Mouse (Mus musculus) monocyte, adult 2 months (primary cell): ENCODE results near the gene Rfc3.
A peak's percentile ranks its signal among the peaks of the same experiment; 100 is the strongest.
"Not testable (repeated sequence)": the region's sequence is repeated elsewhere in the genome, so short reads cannot be mapped to it uniquely, and the experiment has no call there.

Experiments
- DNase-seq, 2 experiments: peaks; one replicate each; pipeline ENCODE4 v3.0.0; 2022; ENCODE audit warnings: low spot score in 2 of 2, low read depth in 1 of 2

Gene Rfc3

DNA sequence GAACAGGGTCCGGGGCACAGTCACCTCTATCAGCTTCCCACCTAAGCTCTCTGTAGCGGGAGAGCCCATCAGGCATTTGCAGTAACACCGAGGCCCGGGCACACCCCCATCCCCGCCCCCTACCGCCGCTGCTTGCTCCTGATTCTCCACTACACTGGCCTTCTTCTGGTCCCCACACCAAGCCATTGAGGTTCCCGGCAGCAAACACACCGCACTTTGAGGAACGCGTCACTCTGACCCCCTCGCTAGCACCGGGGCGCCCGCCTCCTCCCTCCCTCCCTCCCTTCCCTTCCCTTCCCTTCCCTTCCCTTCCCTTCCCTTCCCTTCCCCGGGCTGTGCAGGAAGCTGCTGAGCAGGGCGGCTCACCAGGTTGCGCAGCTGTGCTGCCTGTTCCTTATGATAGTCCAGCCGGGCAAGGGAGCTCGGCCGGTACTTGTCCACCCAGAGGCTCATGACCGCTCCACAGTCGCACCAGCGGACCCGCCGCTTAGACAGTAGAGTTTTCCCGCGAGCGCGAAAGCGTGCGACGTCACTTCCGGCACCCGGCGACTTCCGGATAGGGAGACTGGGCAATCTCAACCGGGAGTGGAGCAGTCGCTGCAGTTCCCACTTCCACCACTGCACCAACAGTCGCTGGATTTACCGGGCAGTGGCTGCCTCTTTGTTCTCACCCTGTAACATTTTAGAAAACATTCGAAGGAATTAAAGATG, at the start of gene Rfc3:
Rfc3 (minus strand) TSS at position 543 of the 711 bp plus-strand sequence.
- DNase-seq, result peak; percentile 86 to 92

DNA sequence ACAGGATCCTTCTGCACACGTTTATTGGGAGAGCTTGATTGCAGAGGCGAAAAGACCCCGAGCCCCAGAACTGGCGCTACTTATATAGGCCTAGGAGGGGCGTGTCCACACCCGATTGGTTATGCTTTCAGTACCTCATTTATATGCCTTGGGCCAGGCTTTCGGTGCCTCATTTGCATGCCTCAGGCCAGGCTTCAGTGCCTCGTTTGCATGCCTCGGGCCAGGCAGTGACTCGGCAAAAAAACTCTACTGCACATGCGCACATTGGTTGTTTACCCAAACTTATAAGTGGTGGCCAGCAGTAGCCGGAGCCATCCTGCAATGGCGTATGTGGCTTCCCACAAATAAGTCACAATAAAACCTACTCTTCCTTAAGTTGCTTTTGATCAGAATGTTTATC, 42.6 kb upstream of the Rfc3 start:
- not testable (repeated sequence) for DNase-seq

DNA sequence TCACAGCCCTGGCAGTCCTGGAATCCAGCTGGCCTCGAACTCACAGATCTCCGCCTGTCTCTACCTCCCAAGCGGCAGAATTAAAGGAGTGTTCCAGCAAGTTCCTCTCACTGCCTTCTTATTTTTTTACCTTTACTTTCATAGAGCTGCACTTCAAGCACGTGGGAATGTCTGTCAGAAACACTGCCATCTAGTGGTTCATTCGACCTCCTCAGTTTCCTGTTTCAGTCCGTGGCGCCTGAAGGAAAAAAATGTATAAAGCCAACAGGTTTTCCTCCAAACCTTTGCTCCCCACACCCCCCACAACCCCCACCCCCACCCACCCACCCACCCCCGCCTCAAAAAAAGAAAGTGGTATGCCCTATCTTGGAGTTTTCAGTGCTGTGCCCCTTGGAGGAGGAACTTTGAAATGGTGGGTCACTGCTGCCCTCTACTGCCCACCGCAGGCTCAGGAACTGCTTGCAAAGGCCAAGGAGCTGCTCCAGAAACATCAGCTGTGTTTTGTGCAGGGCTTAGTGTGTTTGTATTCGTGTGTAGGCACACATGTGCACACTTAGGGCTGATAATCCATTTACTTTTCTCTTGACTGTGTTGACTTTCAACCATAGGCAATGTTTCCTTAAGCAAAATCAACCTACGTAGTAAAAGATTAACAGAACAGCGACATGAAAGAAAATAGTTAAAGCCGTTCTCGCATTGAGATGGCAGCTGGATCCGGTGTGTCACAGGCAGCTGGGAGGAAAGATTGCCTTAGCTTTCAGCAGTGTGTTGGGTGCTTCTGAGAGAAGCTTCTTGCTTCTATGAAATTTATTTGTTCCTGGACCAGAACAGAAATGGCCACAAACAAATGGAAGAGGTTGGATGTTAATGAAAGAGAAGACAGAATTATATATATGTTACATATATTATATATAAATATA, 35.8 kb upstream of the Rfc3 start:
- peak in 1 of 2 experiments; percentile 51 for DNase-seq

DNA sequence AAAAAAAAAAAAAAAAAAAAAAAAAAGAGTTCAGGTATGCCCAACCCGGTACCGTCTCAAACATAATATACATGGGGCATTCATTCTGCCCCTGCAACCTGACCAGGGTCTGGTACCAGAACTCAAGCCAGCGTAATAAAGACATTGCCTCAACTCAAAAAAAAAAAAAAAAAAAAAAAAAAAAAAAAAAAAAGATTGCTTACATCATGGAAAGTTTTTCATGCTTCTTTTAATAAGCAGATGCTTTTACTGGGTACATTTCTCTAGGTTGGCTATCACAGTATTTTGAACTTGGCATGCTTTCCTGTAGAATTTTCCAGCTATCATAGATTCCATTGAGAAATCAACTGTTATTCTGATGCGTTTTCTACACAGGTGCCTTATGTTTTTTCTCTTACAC, 11.2 kb upstream of the Rfc3 start:
- DNase-seq, result no peak

DNA sequence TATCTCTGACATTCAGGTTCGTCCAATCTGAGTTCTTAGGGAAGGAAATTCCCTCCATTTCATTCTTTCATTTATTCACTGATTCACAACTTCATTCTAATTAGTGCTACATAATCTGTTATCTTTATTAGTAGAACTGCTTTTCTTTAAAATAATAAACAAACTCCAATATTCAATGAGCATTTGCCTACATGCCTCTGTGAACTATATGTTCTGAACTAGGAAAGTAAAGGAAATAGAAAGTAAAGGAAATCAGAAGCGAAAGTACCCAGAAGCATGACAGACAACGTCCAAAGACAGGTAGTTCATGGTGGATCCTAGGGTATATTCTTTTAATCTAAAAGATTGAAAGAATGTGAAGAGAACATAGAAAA, 356 bp upstream of the Rfc3 start:
- no peak for DNase-seq

DNA sequence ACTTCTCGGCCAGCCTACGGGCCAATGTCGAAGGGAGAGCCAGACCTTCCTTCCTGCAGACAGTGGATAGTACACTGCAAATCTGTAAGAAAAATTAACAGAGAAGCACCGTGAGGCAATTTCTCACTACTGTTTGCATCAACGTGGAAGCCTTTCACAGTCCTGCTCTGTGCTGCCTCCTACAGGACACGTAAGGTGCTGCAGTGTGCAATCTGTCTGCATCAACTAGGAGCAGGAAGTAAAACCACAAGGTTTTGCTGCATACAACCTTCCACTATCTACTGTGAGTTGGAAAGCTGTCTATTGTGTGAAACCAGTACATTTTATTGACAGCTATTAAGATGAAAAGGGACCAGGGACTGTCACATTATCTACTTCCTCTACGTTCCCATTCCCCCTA, 6.2 kb downstream of the Rfc3 start:
- no peak for DNase-seq

DNA sequence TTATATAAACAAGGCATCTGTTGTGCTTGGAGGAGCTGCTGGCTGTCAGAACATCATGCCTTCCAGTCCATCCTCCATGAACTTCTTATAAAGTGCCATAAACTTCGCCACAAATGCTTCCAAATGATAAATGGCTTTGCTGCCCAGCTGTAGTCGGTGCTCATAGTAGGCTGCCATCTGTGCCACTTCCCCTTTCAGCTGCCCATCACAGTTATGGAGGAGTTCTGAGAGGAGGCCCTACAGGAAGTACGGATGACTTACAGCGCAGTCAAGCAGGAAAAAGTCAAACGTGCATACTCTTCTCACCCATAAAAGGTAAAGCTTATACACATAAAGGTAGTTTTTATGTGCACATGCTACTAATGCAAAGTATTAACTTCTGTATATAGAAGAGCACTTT, 8.2 kb downstream of the Rfc3 start:
- DNase-seq, result no peak

DNA sequence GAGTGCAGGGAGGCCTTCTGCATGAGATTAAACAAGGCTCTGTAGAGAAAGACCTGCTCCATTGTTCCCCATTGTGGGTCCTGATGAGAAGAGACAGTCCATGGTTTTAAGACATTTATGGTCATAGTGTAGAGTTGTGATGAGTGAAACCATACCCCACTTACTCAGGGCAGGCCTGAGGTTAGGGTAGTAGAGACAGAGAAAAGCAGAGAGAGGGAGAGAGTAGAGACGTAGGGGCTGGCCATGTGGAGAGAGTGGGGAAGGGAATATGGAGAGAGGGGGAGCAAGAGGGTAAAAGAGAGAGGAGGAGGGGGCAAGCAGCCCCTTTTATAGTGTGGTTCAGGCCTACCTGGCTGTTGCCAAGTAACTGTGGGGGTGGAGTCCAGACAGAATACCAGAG, 8.9 kb downstream of the Rfc3 start:
- DNase-seq, result no peak

DNA sequence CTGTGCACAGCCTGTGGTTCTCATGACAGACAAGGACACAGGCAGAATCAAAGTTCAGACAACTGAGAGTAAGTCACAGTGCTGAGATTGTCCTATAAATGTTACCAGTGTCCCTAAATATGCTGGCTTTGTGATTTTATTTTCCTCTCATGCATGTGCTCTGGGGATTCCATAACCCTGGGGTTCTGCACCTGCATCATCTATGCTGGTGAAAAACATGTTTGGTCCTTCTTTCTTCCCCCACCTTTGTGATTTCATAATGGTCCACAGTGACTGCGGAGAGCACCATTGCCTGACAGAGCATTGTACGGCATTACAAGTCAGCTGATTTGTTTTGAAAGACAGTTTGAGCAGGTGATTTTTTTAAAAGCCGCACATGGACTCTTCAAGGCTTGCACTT, 45.1 kb downstream of the Rfc3 start, which contains the start of gene Vmn2r18:
Vmn2r18 (minus strand) TSS at position 101 of the 400 bp plus-strand sequence.
- no peak for DNase-seq

DNA sequence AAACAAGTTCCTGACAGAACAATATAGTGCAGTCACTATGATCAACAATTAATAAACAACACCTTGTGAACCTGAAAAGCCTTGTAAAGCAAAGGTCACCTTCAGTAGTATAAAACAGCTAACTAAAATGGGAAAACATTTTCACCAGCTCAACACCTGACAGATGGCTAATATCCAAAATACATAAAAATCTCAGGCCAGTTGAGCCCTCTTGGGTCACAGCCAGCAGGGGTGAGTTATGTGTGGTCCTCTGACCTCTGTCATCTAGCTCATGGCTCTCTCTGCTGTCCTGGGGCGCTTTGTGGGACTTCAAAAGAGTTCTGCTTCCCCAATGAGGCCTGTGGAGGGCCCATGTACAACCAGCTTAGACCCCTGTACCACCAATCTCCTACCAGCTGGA, 49.3 kb downstream of the Rfc3 start:
- no peak for DNase-seq
